Comparison of ENCODE assay signal across 8 mouse cellular contexts in the genomic region with DNA sequence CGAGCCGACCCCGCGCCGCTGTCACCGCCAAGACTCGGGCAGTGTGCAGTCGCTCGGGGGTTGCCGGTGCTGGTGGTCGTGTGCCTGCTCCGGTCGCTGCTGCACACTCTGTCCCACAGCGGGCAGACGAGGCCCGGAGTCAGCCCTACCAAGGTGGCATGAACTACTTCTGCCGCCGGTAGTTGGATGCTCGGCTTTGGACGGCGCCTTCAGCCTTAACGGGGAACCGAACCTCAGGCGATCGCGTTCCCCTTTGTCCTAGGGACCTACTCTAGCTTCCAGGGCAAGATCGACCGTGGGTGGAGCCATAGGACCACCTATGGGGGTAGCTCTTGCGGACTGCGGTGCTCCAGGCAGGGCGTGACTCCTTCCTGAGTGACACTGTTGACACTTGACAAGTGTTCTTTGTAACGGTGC. TPM values are rescaled to one million over a fixed set of nuclear protein-coding genes. Genes with fewer than 3 reads are reported as not detected.
DNase-seq lines count a peak whose midpoint lies in the region; ATAC-seq and TF ChIP-seq lines count a peak whose summit lies in the region.

No protein-coding gene starts in this region.

- peak overlapping the region; percentile 82 for H3K4me3 ChIP-seq in lung, embryonic 14.5 days (ENCODE audit: low read depth, low read length)
- H3K4me3 ChIP-seq in hindbrain, embryonic 10.5 days, result peak overlapping the region; percentile 91
- peak overlapping the region; percentile 68 for H3K4me3 ChIP-seq in stomach, embryonic 15.5 days (replicated peaks)

- WGBS in lung, embryonic 14.5 days, result under 1% methylated on average over 32 of the region's 32 CpGs
- WGBS in hindbrain, embryonic 10.5 days, result 0% methylated on average over 32 of the region's 32 CpGs
- WGBS in stomach, embryonic 15.5 days, result under 1% methylated on average over 32 of the region's 32 CpGs

- H3K27ac ChIP-seq in lung, embryonic 14.5 days (ENCODE audit: low read depth), result peak overlapping the region; percentile 36; the same call in 1 of the 2 replicates
- H3K27ac ChIP-seq in hindbrain, embryonic 10.5 days, result peak overlapping the region; percentile 93
- peak overlapping the region; percentile 81; the same call in 1 of the 2 replicates for H3K27ac ChIP-seq in stomach, embryonic 15.5 days

- H3K36me3 ChIP-seq in lung, embryonic 14.5 days (ENCODE audit: insufficient read depth), result no peaks in the 10 kb centered on the region
- peaks cover 13% of the 10 kb centered on the region for H3K36me3 ChIP-seq in hindbrain, embryonic 10.5 days
- no peaks in the 10 kb centered on the region for H3K36me3 ChIP-seq in stomach, embryonic 15.5 days

- H3K4me2 ChIP-seq in lung, embryonic 14.5 days, result peak overlapping the region; percentile 89
- peak overlapping the region; percentile 95 for H3K4me2 ChIP-seq in stomach, embryonic 15.5 days

- ATAC-seq in lung, embryonic 14.5 days (ENCODE audit: insufficient read depth), result peak; percentile 78
- peak; percentile 49 for ATAC-seq in megakaryocyte, adult 5-6 weeks (ENCODE audit: poor library complexity, severe bottlenecking)
- ATAC-seq in stomach, embryonic 15.5 days (ENCODE audit: insufficient read depth, low FRiP score, low read depth), result peak; percentile 70

- no peaks in the 10 kb centered on the region for H3K4me1 ChIP-seq in lung, embryonic 14.5 days (ENCODE audit: insufficient read depth)
- peaks cover 22% of the 10 kb centered on the region for H3K4me1 ChIP-seq in hindbrain, embryonic 10.5 days (replicated peaks)
- peaks cover 7% of the 10 kb centered on the region for H3K4me1 ChIP-seq in stomach, embryonic 15.5 days

- H3K27me3 ChIP-seq in lung, embryonic 14.5 days (ENCODE audit: insufficient read depth, low read length), result no peaks in the 10 kb centered on the region
- H3K27me3 ChIP-seq in hindbrain, embryonic 10.5 days (ENCODE audit: insufficient read depth, poor library complexity, severe bottlenecking), result no peaks in the 10 kb centered on the region
- H3K27me3 ChIP-seq in stomach, embryonic 15.5 days (replicated peaks), result no peaks in the 10 kb centered on the region

- H3K9ac ChIP-seq in lung, embryonic 14.5 days, result peak overlapping the region; percentile 79
- peak overlapping the region; percentile 54; the same call in 1 of the 2 replicates for H3K9ac ChIP-seq in stomach, embryonic 15.5 days

- peak; percentile 61 for DNase-seq in lung, embryonic 14.5 days
- no peak for DNase-seq in lung, postnatal 36 days
- peak; percentile 54 for DNase-seq in c-Kit-positive CD71-positive TER-119-positive erythroid progenitor cells, embryonic 14.5 days (ENCODE audit: low spot score)
- DNase-seq in hindbrain, embryonic 10.5 days (ENCODE audit: low spot score), result no peak
- no peak for DNase-seq in adrenal gland, postnatal 10 days
- no peak for DNase-seq in left cerebral cortex, postnatal 4 days

- TF ChIP-seq CTCF in lung, embryonic 14.5 days (IDR thresholded peaks at IDR 0.05; ENCODE audit: low read depth), result no peak

- intact Hi-C loops in left cerebral cortex, postnatal 4 days (cut with DNase I), result no loop called here

- no peaks in the 10 kb centered on the region for H3K9me3 ChIP-seq in lung, embryonic 14.5 days (ENCODE audit: low read depth, low read length)
- no peaks in the 10 kb centered on the region for H3K9me3 ChIP-seq in hindbrain, embryonic 10.5 days
- no peaks in the 10 kb centered on the region for H3K9me3 ChIP-seq in stomach, embryonic 15.5 days

RNA-seq across cellular contexts. Expression of a gene that starts 0.4 kb away (rescaled TPM):
- polyA plus RNA-seq in lung, embryonic 14.5 days (2014; fragmentation: Nextera tagmentation; extraction: Ambion mirVana), result 17.3 and 20.2 TPM in 2 replicates
- 13.6 and 17.8 TPM in 2 replicates for polyA plus RNA-seq in hindbrain, embryonic 10.5 days (2016; fragmentation: Nextera tagmentation; extraction: Ambion mirVana)
- total RNA-seq in megakaryocyte, adult 5-6 weeks (2015), result 38.3 and 42.7 TPM in 2 replicates
- 29.6 and 34.7 TPM in 2 replicates for total RNA-seq in megakaryocyte, adult 5-6 weeks (2017)
- polyA plus RNA-seq in stomach, embryonic 15.5 days (2015; fragmentation: Nextera tagmentation; extraction: Ambion mirVana), result 6.9 and 7.6 TPM in 2 replicates
- 1 to 10 TPM; 2.7 to 4.1 TPM for total RNA-seq in adrenal gland, postnatal 10 days (2021)
- 1 to 10 TPM; 1.9 to 2.0 TPM for total RNA-seq in left cerebral cortex, postnatal 4 days (2021)

Comparison
In these comparisons a context has a peak if more than half of its experiments do, and no peak if none do; other contexts are left out.
1. DNase-seq: peak in lung, embryonic 14.5 days (single experiment) and c-Kit-positive CD71-positive TER-119-positive erythroid progenitor cells, embryonic 14.5 days (single experiment); none in lung, postnatal 36 days (single experiment), hindbrain, embryonic 10.5 days (single experiment), adrenal gland, postnatal 10 days (single experiment) and left cerebral cortex, postnatal 4 days (single experiment).
2. H3K27ac ChIP-seq: peak in every context shown above with its lines; median percentile 93 in hindbrain, embryonic 10.5 days; 81 in stomach, embryonic 15.5 days; 36 in lung, embryonic 14.5 days.
3. RNA of a gene that starts 0.4 kb away (total RNA-seq): 29.6 to 42.7 TPM in megakaryocyte, adult 5-6 weeks; 2.7 to 4.1 TPM in adrenal gland, postnatal 10 days and 1.9 to 2.0 TPM in left cerebral cortex, postnatal 4 days; every median in the first group is over 4 times any median in the second.
4. Peak in every context shown above with its lines, with median percentiles within 50 percentile points of each other: ATAC-seq and H3K4me3 ChIP-seq.